Mouse (Mus musculus): ENCODE measurements at regions not wholly inside any gene's neighbourhood (a gene's known extent, or its start where the extent isn't known, plus 50 kb on each side); places are given as distances from the start of the nearest gene placed in this dataset.

- ATAC-seq (replicated peaks; ENCODE audit: low FRiP score, poor library complexity, severe bottlenecking) = no peak
Measured at GRCm38 (mm10) chr10:38147421-38147820, 674.2 kb downstream of the Rfpl4b start.

GRCm38 (mm10) chr10:38139196-38139595 lies 682.4 kb downstream of the Rfpl4b start:
- ATAC-seq (replicated peaks; ENCODE audit: low FRiP score, poor library complexity, severe bottlenecking) = no peak

- no peak for ATAC-seq (replicated peaks; ENCODE audit: low FRiP score, poor library complexity, severe bottlenecking)
Measured at GRCm38 (mm10) chr10:38121911-38122573, 699.5 kb downstream of the Rfpl4b start.

- no peak for ATAC-seq (replicated peaks; ENCODE audit: low FRiP score, poor library complexity, severe bottlenecking)
Measured at GRCm38 (mm10) chr10:38118601-38119000, 703.0 kb downstream of the Rfpl4b start.

GRCm38 (mm10) chr10:38116516-38116915 lies 705.1 kb downstream of the Rfpl4b start:
- ATAC-seq (replicated peaks; ENCODE audit: low FRiP score, poor library complexity, severe bottlenecking) = no peak

GRCm38 (mm10) chr10:38114194-38114593 lies 707.4 kb downstream of the Rfpl4b start:
- ATAC-seq (replicated peaks; ENCODE audit: low FRiP score, poor library complexity, severe bottlenecking) = no peak

GRCm38 (mm10) chr10:38108591-38108990 lies 713.0 kb downstream of the Rfpl4b start:
- ATAC-seq (replicated peaks; ENCODE audit: low FRiP score, poor library complexity, severe bottlenecking) = no peak

- no peak for ATAC-seq (replicated peaks; ENCODE audit: low FRiP score, poor library complexity, severe bottlenecking)
Measured at GRCm38 (mm10) chr10:38103570-38103969, 718.0 kb downstream of the Rfpl4b start.

GRCm38 (mm10) chr10:38078521-38078920 lies 743.1 kb downstream of the Rfpl4b start:
- ATAC-seq (replicated peaks; ENCODE audit: low FRiP score, poor library complexity, severe bottlenecking) = no peak

- ATAC-seq (replicated peaks; ENCODE audit: low FRiP score, poor library complexity, severe bottlenecking) = no peak
Measured at GRCm38 (mm10) chr10:38072394-38072793, 749.2 kb downstream of the Rfpl4b start.

GRCm38 (mm10) chr10:38059050-38059449 lies 762.5 kb downstream of the Rfpl4b start:
- ATAC-seq (replicated peaks; ENCODE audit: low FRiP score, poor library complexity, severe bottlenecking) = no peak

GRCm38 (mm10) chr10:38010452-38010851 lies 811.1 kb downstream of the Rfpl4b start:
- ATAC-seq (replicated peaks; ENCODE audit: low FRiP score, poor library complexity, severe bottlenecking) = no peak

GRCm38 (mm10) chr10:37995691-37996445 lies 825.7 kb downstream of the Rfpl4b start:
- no peak for ATAC-seq (replicated peaks; ENCODE audit: low FRiP score, poor library complexity, severe bottlenecking)

- ATAC-seq (replicated peaks; ENCODE audit: low FRiP score, poor library complexity, severe bottlenecking) = no peak
Measured at GRCm38 (mm10) chr10:37988297-37989263, 833.0 kb downstream of the Rfpl4b start.

GRCm38 (mm10) chr10:37978899-37979539 lies 840.3 kb upstream of the Marcks start:
- no peak for ATAC-seq (replicated peaks; ENCODE audit: low FRiP score, poor library complexity, severe bottlenecking)

- no peak for ATAC-seq (replicated peaks; ENCODE audit: low FRiP score, poor library complexity, severe bottlenecking)
Measured at GRCm38 (mm10) chr10:37960051-37960450, 821.3 kb upstream of the Marcks start.

GRCm38 (mm10) chr10:37914780-37915179 lies 776.1 kb upstream of the Marcks start:
- ATAC-seq (replicated peaks; ENCODE audit: low FRiP score, poor library complexity, severe bottlenecking) = no peak

- ATAC-seq (replicated peaks; ENCODE audit: low FRiP score, poor library complexity, severe bottlenecking) = no peak
Measured at GRCm38 (mm10) chr10:37911669-37912068, 772.9 kb upstream of the Marcks start.

- no peak for ATAC-seq (replicated peaks; ENCODE audit: low FRiP score, poor library complexity, severe bottlenecking)
Measured at GRCm38 (mm10) chr10:37908276-37908675, 769.6 kb upstream of the Marcks start.

GRCm38 (mm10) chr10:37907731-37908130 lies 769.0 kb upstream of the Marcks start:
- ATAC-seq (replicated peaks; ENCODE audit: low FRiP score, poor library complexity, severe bottlenecking) = no peak
